Mouse (Mus musculus) cerebellum, adult 11-12 months (tissue): ENCODE data around the gene Sept11.

Experiments
- DNase-seq: peaks from one replicate; pipeline ENCODE4 v3.0.0; 2022

The Sept11 gene

GRCm38 (mm10) chr5:93183311-93183710 lies 90.1 kb downstream of the Sept11 start:
- no peak for DNase-seq

DNA sequence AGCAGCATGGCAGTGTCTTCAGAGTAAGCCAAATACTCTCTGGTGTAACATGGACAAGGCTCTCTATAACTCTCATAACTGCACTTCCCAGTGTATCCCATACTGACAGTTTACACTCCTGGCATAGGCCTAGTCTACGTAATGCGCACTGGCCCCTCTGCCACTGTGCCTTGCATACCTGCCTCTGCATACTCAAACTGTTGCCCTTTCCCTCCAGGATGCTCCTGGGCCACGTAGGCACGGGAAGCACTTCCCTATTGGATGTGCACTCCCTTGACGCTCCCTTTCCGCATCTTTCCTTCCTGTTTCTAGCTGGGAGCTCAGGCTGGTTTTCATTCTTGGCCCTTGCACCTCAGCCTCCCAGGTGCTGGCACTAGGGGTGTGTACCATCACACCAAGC lies 91.3 kb downstream of the Sept11 start:
- no peak for DNase-seq

DNA sequence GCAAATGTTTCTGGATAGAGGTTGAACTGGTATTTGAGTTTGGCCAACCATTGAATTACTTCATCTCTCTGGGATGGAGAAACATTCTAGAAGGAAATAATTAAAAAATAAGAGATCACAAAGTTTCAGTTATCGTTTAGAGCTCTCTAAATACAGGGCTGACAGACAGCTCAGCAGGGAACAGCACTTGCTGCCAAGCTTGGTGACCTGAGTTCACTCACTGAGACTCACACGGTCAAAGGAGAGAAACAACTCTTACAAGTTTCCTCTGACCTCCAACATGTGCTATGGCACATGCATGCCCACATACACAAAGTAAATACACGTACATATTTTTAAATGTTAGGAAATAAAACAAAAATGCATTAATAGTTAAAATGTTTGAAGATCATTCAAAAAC lies 96.4 kb downstream of the Sept11 start:
- DNase-seq: no peak

- no peak for DNase-seq
These were observed 97.2 kb downstream of the Sept11 start for GRCm38 (mm10) chr5:93190428-93190827.

DNA sequence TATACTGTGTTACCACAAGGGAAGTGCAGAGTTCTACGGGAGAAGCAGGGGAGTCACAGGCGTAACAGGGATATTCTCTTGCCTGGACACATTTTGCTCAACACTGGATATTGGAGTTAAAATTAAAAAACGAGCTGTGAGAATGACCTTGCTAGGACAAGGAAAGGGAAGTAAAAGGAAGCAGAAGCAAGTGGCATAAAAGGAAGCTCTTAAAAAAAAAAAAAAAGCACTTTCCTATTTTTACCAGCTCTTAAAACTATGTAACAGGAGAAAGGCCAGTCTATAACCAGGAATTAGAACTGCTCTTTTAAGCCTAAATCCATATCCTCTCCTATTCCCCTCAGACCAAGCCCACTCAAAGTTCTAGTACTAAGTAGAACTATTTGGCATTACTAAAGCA lies 105.0 kb downstream of the Sept11 start:
- no peak for DNase-seq

GRCm38 (mm10) chr5:93201181-93201580 lies 107.9 kb downstream of the Sept11 start:
- DNase-seq: no peak

DNA sequence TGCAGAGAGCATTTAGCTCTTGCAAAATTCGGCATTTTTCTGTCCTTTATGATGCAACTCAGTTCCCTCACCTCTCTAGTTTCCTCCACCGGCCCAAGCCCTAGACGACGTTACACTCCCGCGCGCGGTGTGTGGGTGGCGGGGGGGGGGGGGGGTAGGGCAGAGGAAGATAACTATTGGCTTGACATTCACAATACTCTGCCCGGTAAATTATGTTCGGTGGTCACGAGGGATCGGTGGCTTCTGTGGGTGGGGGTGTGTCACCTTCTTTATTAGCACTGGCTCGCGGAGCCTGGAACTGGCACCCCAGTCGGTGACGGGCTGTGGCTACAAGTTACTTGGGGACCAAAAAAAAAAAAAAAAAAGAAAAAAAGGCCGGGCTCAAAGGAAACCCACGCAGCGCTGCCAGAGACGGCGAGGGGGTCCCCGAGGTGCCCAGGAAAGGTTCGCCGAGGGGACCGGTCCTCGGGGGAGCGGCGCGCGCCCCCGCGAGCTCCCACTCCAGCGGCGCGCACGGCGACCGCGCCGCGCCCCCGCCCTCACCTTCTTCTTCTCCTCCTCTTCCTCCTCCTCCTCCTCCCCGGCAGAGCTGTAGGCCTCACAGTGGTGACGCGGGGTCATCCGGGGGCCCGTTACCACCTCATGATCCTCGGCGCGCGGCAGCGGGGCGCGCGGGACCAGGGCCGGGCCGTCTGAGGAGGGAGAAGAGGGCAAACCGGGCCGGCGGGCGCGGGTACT lies 112.3 kb downstream of the Sept11 start:
- DNase-seq: peak; percentile 82

DNA sequence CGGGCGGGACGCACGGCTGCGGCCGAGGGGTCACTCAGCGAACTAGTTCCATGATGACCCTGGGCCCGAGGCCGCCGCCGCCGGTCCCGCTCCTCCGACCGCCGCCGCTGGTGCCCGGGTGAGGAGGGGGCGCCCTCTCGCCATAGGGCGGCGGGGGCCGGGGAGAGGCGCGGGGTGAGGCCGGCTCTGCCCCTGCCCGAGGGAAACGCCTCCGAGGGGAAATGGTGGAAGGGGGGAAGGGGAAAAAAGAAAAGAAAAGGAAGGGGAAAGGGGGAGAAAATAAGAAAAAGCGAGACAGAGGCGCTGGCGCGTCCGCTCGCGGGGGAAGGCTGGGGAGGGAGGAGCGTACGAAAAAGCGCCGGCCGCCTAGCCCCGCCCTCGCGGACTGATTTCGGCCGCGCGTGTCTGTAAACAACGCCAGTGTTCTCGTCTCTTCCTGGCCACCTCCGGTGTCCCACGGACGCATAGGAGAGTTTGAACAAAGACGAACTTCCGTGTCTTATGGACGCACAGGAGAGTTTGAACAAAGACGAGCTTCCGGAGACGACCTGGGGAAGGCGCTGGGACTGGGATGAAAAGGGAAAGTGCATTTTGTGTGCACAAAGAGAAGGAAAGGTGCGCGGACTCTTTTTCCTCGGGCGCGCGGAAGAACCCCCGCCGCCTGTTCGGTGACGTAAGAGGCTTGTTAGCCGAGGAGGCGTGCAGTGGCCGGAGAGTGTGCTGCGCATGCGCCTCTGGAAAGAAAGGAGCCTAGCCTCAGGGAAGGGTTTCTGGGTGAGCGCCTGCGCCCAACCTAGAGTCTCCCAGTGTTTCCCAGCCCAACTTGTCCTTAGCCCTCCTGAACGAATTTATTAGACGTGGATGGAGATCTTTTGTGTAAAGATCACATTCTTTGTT lies 113.1 kb downstream of the Sept11 start, which contains the start of the genes Ccni and 2010109A12Rik:
Gene Ccni (minus strand): TSS at position 387 of the 897 bp plus-strand sequence.
Gene 2010109A12Rik (plus strand): TSS at position 410 of the 897 bp plus-strand sequence.
- DNase-seq: peak; percentile 96

DNA sequence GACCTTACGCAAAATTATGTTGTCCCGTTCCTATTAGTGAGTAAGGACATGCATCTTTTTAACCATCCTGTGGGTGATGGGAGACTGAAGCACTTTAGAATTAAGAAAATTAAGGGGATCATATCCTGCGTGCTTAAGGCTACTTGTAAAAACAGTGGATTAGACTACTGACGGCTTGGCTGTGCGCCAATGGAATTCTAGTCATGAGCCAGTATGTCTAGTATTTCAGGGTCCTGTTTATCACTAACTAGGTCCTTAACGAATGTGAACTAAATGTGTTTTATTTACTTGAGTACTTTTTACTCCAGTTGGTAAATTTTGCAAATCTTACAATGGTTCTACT lies 113.7 kb downstream of the Sept11 start:
- peak; percentile 78 for DNase-seq

DNA sequence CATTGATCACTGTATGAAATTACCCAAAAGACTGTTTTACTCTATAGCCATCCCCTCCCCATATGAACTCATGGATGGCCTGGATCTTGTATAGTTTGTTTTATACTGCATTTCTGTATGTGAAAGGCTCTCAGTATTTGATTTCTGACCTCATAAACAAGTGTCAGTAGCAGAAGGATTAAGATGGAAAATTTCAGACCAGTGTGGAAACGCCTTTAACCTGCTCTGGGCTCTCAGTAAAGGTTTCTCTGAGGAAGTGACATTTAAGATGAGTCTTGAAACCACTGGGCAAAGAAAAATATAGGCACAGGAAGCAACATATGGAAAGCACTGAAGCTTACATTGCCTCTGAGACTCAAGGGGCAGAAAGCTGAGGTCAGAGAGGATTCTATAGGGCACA lies 114.3 kb downstream of the Sept11 start:
- no peak for DNase-seq

GRCm38 (mm10) chr5:93218375-93218774 lies 125.1 kb downstream of the Sept11 start:
- no peak for DNase-seq

- peak; percentile 65 for DNase-seq
These were observed 128.4 kb downstream of the Sept11 start for GRCm38 (mm10) chr5:93221661-93222060.

DNA sequence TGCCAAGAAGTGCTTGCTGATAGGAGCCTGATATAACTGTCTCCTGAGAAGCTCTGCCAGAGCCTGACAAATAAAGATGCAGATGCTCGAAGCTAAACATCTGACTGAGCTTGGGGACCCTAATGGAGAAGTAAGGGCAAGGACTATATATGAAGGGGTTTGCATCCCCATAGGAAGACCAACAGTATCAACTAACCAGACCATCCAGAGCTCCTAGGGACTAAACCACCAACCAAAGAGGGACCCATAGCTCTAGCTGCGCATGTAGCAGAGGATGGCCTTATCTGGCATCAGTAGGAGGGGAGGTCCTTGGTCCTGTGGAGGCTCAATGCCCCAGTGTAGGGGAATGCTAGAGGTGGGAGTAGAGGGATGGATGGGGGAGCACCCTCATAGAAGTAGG lies 131.3 kb downstream of the Sept11 start:
- DNase-seq: no peak
